Mouse (Mus musculus) T-helper 17 cell (primary cell): Measurements from ENCODE around the gene 4931408C20Rik.

Source experiments
- in situ Hi-C, 2 experiments: fragments of 300-600 bp; cut with MboI, MseI; formaldehyde crosslinking; loops; 1 replicate in 1 of 2; 2 replicates in 1 of 2; pipeline ENCODE4 v1.15.1; 2025; ENCODE audit warnings: high pct_unique_total_duplicates in 2 of 2

4931408C20Rik gene

DNA sequence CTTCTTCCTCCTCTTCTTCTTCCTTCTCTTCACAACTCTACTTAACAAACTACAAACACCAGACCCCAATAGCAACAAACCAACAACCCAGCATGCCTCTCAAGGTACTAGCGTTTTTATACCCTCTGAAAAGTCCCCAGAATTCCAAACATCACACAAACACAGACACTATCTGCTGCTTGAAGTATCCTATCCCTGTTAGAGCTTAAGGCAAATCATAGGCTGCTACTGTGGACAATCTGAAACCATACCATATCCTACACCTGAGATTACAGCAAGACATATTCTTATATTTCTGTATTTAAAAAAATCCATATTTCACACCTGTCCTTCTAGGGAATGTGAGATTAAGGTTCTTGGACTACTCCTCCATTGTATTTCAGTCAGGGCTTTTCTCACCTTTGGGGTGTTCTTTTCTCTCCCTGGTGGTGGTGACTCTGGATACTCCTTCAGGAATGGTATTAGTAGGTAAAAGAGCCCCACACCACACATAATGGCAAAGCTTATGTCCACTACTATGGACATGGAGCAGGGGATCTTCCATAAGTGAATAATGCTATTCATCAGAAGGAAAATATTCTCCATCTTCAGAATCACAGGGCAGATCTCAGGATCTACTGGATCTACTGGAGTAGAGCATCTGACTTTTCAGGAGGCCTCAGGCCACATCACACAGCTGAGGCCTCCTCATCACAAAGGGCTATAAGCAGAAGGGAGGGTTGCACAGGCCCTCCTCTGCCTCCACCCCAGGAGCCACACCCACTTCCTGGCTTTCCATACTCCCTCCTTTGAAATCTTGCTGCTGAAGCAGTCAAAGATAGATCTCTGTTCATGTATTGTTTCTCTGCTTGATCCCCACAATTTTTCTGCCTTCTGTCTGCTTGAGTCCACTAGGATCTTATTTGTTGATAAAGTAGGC, at the start of gene 4931408C20Rik:
Gene 4931408C20Rik (minus strand): TSS at position 619 of the 919 bp plus-strand sequence.
- in situ Hi-C loops = loop anchor here in 1 of 2 experiments (10.0 kb wide), 1 partner anchor 562 kb away; no protein-coding TSS in a partner anchor

DNA sequence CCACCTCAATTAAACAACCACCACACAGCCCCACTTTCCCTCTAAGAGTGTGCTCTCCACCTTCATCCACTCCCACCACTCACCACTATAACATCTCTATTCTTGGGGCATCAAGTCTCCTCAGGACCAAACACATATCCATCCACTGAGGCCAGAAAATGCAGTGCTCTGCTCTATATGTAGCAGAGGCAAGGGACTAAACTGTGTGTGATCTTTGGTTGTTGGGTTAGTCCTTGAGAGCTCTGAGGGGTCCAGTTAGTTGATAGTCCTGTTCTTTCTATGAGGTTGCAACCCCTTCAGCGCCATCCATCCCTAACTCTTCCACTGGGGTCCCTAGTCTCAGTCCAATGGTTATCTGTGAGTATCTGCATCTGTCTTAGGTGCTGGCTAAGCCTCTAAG, 666 bp upstream of the 4931408C20Rik start:
- in situ Hi-C loops = loop anchor here in 1 of 2 experiments (10.0 kb wide), 1 partner anchor 563 kb away; no protein-coding TSS in a partner anchor

DNA sequence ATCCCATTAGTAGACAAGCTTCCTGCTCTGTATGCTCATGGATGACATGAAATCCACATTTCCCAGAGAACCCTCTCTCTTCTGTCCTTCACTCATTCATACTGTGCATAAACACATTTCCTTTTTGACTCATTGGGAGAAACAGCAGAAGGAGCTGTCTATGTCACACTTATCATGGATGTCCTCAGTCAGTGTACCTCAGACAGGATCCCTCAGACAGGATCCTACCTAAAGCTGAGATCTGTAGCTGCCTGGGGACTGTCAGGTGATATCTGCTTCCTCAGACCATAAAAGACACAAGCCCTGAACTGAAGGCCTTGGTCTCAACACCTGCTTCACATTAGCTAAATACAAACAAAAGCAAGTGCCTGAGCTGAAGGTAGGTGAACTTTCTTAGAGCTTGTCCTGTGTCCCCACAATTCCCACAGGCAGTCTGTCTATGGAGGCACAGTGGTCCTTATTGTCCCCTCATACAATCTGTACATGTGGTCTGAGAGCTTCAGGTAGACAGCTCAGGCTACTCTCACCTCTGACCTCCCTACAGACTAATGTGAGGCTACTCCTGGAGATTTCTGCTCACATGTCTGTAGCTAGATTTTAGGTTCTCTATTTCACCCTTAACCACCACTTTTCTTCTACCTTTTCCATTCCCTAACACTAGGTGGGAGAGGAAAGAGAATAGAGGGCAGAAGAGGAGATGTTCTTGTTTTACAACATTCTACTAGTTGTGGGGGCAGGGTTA, 1.1 kb downstream of the 4931408C20Rik start:
- in situ Hi-C loops = loop anchor here in 1 of 2 experiments (10.0 kb wide), 1 partner anchor 561 kb away; no protein-coding TSS in a partner anchor

DNA sequence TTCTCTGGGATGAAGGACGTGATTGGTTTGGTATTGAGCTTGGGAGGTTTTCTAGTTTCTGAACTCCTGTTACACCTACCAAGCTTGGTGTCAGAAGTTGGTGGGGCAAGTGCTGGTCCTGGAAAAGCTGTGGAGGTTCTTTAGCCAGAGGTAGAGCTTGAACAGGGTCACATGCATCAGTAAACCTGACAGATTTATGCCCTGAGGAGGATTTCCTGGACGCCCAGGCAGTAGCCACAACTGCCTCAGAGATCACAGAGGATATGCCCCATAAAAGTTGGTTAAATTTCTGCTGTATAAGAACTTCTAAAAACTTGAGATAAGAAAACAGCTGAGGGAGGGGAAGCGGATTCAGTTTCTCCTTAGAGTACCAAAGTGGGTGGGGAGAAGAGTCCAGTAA, 1.9 kb downstream of the 4931408C20Rik start:
- in situ Hi-C loops = loop anchor here in 1 of 2 experiments (10.0 kb wide), 1 partner anchor 561 kb away; no protein-coding TSS in a partner anchor

DNA sequence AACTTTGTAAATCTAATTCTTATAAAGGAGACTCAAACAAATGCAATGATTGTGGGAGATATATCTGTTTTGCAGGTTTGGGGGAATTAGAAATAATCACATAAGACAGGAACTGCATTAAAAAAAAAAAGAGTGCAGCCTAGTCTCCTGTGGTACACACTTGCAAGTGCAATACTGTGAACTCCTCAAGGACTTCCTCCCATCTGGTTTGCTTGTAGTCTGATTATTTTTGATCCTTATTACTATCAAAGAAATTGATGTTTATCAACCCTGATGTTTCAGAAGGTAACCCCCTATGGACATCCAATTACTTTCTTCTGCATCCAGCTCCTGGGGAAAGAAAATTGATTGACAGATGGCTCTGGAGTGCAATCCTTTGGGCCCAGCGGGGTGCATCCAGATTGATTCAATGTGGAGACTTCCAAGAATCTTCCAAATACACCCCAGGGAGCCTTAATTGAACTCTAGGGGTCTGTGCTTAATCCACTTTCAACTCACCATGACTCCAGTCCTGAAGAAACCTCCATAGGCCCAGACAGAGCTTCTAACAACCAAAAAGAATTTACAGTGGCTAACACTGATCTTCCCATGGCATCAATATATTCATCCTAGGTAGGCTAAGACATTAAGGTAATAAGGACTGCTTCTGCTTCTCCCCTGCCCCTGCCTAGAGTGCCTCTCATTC, 37.4 kb downstream of the 4931408C20Rik start:
- in situ Hi-C loops = no loop called here

DNA sequence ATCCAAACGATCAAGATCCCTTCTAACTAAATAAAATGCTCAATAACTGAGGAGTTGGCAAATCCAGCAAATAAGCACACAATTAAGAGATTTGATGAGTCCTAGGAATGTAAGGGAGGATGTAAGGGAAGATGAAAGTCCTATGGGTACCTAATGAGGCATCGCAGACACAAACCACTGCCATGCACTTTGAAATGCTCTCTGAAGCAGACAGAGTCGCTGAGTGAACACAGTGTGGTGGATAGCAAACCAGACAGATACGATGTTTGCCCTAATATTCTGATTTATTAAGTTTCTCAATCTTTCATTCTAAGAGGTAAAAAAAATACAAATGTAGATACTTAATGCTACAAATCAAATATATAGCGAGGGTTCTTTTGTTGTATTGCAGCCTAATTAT, 51.2 kb downstream of the 4931408C20Rik start:
- in situ Hi-C loops = no loop called here
